Mouse (Mus musculus) intestine, postnatal 0 days (tissue): ENCODE data around the gene Plcz1. TPM values are rescaled to one million over a fixed set of nuclear protein-coding genes. Genes with fewer than 3 reads are reported as not detected.

Experiments
- ATAC-seq: fragments of 200-750 bp; cut with Nextera tagmentation; 2 replicates; pipeline ENCODE4 v1.8.0; 2017; ENCODE audit warnings: mild to moderate bottlenecking, moderate TSS enrichment, moderate library complexity
- H3K27ac ChIP-seq: fragments of 300-500 bp; sonication (generic); 2 replicates; pipeline ENCODE4 v1.5.1; 2014; ENCODE audit warnings: mild to moderate bottlenecking, low read depth, low read length, moderate library complexity
- H3K27me3 ChIP-seq: fragments of 300-500 bp; sonication (generic); replicated peaks from 2 replicates; pipeline ENCODE4 v1.6.1; 2014; ENCODE audit warnings: low read length, mixed read lengths; ENCODE audit not compliant: control insufficient read depth, insufficient read depth
- H3K36me3 ChIP-seq: fragments of 300-500 bp; sonication (generic); 2 replicates; pipeline ENCODE4 v1.6.1; 2014; ENCODE audit warnings: mild to moderate bottlenecking, moderate library complexity; ENCODE audit not compliant: control insufficient read depth, insufficient read depth
- H3K4me1 ChIP-seq: fragments of 300-500 bp; sonication (generic); replicated peaks from 2 replicates; pipeline ENCODE4 v1.6.1; 2014; ENCODE audit warnings: antibody characterized with exemption, low read length, mixed read lengths; ENCODE audit not compliant: control insufficient read depth, insufficient read depth
- H3K4me2 ChIP-seq: fragments of 300-500 bp; sonication (generic); replicated peaks from 2 replicates; pipeline ENCODE4 v1.6.1; 2014; ENCODE audit warnings: low read depth, mild to moderate bottlenecking, moderate library complexity
- H3K4me3 ChIP-seq: fragments of 300-500 bp; sonication (generic); 2 replicates; pipeline ENCODE4 v1.5.1; 2014; ENCODE audit warnings: low read depth, low read length
- H3K9ac ChIP-seq: fragments of 300-500 bp; sonication (generic); 2 replicates; pipeline ENCODE4 v1.6.1; 2014; ENCODE audit warnings: mild to moderate bottlenecking, low read depth, low read length
- H3K9me3 ChIP-seq: fragments of 300-500 bp; sonication (generic); 2 replicates; pipeline ENCODE4 v1.6.1; 2016; ENCODE audit warnings: mixed run types; ENCODE audit not compliant: control insufficient read depth
- CTCF ChIP-seq: sonication (generic); IDR thresholded peaks from 2 replicates; pipeline ENCODE4 v1.5.1; 2016; ENCODE audit warnings: low read depth, mild to moderate bottlenecking, control low read depth, antibody characterized with exemption, moderate library complexity
- WGBS: fragments of 180-500 bp; shearing (Covaris S2); extraction: QIAGEN DNeasy Blood & Tissue Kit; methylation state at CpG from one replicate; pipeline ENCODE4 v1.1.7; 2014; 5-methylcytosine and 5-hydroxymethylcytosine counted together
- polyA plus RNA-seq: library from polyadenylated mRNA; unstranded; fragments of >200 nt; fragmentation: Nextera tagmentation; extraction: Ambion mirVana; gene quantifications from 2 replicates; pipeline ENCODE4 v1.2.1, GENCODE M21; 2015

The Plcz1 gene
- polyA plus RNA-seq, 1 experiment from 2014 or later, result not detected

- H3K4me3 ChIP-seq, result no peak overlapping the region
- H3K9me3 ChIP-seq, result no peaks in the 10 kb centered on the region
- H3K36me3 ChIP-seq, result no peaks in the 10 kb centered on the region
- no peak for TF ChIP-seq CTCF
- H3K9ac ChIP-seq, result no peak overlapping the region
- H3K4me1 ChIP-seq, result no peaks in the 10 kb centered on the region
- no peaks in the 10 kb centered on the region for H3K27me3 ChIP-seq
- H3K4me2 ChIP-seq, result no peak overlapping the region
- ATAC-seq, result no peak
- 63% methylated on average over 5 of the region's 5 CpGs for WGBS
- H3K27ac ChIP-seq, result no peak overlapping the region
Observed at GRCm38 (mm10) chr6:140051476-140051875, 10.2 kb upstream of the Plcz1 start.

GRCm38 (mm10) chr6:140040952-140041351, 305 bp downstream of the Plcz1 start, which contains the start of gene Capza3:
Capza3 (plus strand) TSS chr6:140041252.
- Histone ChIP-seq H3K9me3 (no peaks in the 10 kb centered on the region), H3K4me3 (no peak within 1 kb of the TSS), H3K4me1 (no peaks in the 10 kb centered on the region), H3K36me3 (no peaks in the 10 kb centered on the region), H3K27me3 (no peaks in the 10 kb centered on the region), H3K27ac (no peak within 1 kb of the TSS), H3K9ac (no peak within 1 kb of the TSS), H3K4me2 (no peak within 1 kb of the TSS)
- no peak for ATAC-seq
- 95% methylated on average over 7 of the region's 7 CpGs for WGBS
- TF ChIP-seq CTCF, result no peak

- no peak for ATAC-seq
- 58% methylated on average over 7 of the region's 7 CpGs for WGBS
- H3K27ac ChIP-seq, result no peak overlapping the region
Observed at GRCm38 (mm10) chr6:140024404-140024803, 16.9 kb downstream of the Plcz1 start.

GRCm38 (mm10) chr6:140005181-140005580, 36.1 kb downstream of the Plcz1 start:
- ATAC-seq, result no peak
- no peak overlapping the region for H3K9ac ChIP-seq
- no peaks in the 10 kb centered on the region for H3K4me1 ChIP-seq
- H3K36me3 ChIP-seq, result no peaks in the 10 kb centered on the region
- 76% methylated on average over 3 of the region's 3 CpGs for WGBS
- no peak overlapping the region for H3K4me2 ChIP-seq
- peaks cover 3% of the 10 kb centered on the region; the same call in 1 of the 2 replicates for H3K9me3 ChIP-seq
- no peaks in the 10 kb centered on the region for H3K27me3 ChIP-seq
- H3K27ac ChIP-seq, result no peak overlapping the region
- no peak overlapping the region for H3K4me3 ChIP-seq
- TF ChIP-seq CTCF, result no peak

More at GRCm38 (mm10) chr6:140024404-140024803, 16.9 kb downstream of the Plcz1 start:
- Histone ChIP-seq H3K36me3 (no peaks in the 10 kb centered on the region), H3K27me3 (no peaks in the 10 kb centered on the region), H3K4me1 (no peaks in the 10 kb centered on the region), H3K4me2 (no peak overlapping the region), H3K9ac (no peak overlapping the region), H3K4me3 (no peak overlapping the region), H3K9me3 (no peaks in the 10 kb centered on the region)
- no peak for TF ChIP-seq CTCF

DNA sequence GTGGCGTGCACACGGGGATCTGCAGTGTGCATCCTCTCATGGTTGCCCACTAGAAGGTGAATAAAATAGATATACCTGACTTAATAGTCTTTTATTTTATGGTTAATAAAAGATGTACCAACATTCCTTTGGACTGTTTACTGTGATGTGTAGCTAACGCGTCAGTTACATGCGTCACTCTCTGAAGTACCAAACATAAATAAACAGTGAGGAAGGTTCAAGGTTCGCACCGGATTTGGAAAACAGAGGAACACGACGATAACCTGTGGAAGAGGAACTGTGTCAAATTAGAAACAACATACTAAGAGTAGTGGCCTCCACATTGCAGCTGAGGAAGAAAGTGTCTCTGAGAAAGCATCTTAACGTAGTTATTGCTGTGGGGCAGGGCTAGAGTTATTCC, 51.7 kb downstream of the Plcz1 start:
- Histone ChIP-seq H3K27ac (no peak overlapping the region), H3K9me3 (no peaks in the 10 kb centered on the region), H3K9ac (no peak overlapping the region), H3K27me3 (no peaks in the 10 kb centered on the region), H3K4me1 (no peaks in the 10 kb centered on the region), H3K4me3 (no peak overlapping the region), H3K4me2 (no peak overlapping the region), H3K36me3 (no peaks in the 10 kb centered on the region)
- no peak for ATAC-seq
- no peak for TF ChIP-seq CTCF
- WGBS, result 76% methylated on average over 10 of the region's 10 CpGs

- no peaks in the 10 kb centered on the region for H3K9me3 ChIP-seq
- H3K4me1 ChIP-seq, result no peaks in the 10 kb centered on the region
- H3K27ac ChIP-seq, result no peak overlapping the region
- 93% methylated on average over 6 of the region's 6 CpGs for WGBS
- H3K4me2 ChIP-seq, result no peak overlapping the region
- H3K27me3 ChIP-seq, result no peaks in the 10 kb centered on the region
- no peak for ATAC-seq
- TF ChIP-seq CTCF, result no peak
- H3K36me3 ChIP-seq, result no peaks in the 10 kb centered on the region
- no peak overlapping the region for H3K4me3 ChIP-seq
- no peak overlapping the region for H3K9ac ChIP-seq
Observed at GRCm38 (mm10) chr6:139989075-139989474, 52.2 kb downstream of the Plcz1 start.

- Histone ChIP-seq H3K36me3 (no peaks in the 10 kb centered on the region), H3K4me3 (no peak overlapping the region), H3K4me1 (no peaks in the 10 kb centered on the region), H3K27me3 (no peaks in the 10 kb centered on the region), H3K9me3 (no peaks in the 10 kb centered on the region), H3K27ac (no peak overlapping the region), H3K9ac (no peak overlapping the region), H3K4me2 (no peak overlapping the region)
- WGBS, result 69% methylated on average over 2 of the region's 2 CpGs
- no peak for ATAC-seq
- no peak for TF ChIP-seq CTCF
Observed at GRCm38 (mm10) chr6:139986564-139986963, 54.7 kb downstream of the Plcz1 start.
